Mouse (Mus musculus): ENCODE results near the gene Ptprb.

- TF ChIP-seq CTCF (IDR thresholded peaks at IDR 0.05): no peak
- TF ChIP-seq POLR2A (IDR thresholded peaks at IDR 0.05; ENCODE audit: insufficient read depth, low read depth, low read length): no peak
- no peak for TF ChIP-seq EP300 (IDR thresholded peaks at IDR 0.05; ENCODE audit: insufficient read depth, low read depth, low read length)
Observed at GRCm38 (mm10) chr10:116402742-116403425, 127.6 kb downstream of the Ptprb start.
